Mouse (Mus musculus) 416B (cell line): ENCODE measurements around the gene Vmn1r40.

Experiments used
- DNase-seq: peaks from one replicate; pipeline ENCODE4 v3.0.0; 2011; ENCODE audit warnings: low read depth

The Vmn1r40 gene

GRCm38 (mm10) chr6:89707240-89707639, at the start of gene Vmn1r40:
Vmn1r40 (plus strand) TSS chr6:89707540.
- no peak for DNase-seq

GRCm38 (mm10) chr6:89658342-89658741, 49.0 kb upstream of the Vmn1r40 start:
- DNase-seq, result no peak

GRCm38 (mm10) chr6:89658931-89659330, 48.4 kb upstream of the Vmn1r40 start:
- DNase-seq, result no peak

GRCm38 (mm10) chr6:89659692-89660423, 47.5 kb upstream of the Vmn1r40 start:
- peak; percentile 63 for DNase-seq

- no peak for DNase-seq
These were observed 46.9 kb upstream of the Vmn1r40 start for GRCm38 (mm10) chr6:89660490-89660889.

- no peak for DNase-seq
These were observed 44.8 kb upstream of the Vmn1r40 start for GRCm38 (mm10) chr6:89662521-89662920.

GRCm38 (mm10) chr6:89665155-89665554, 42.2 kb upstream of the Vmn1r40 start:
- no peak for DNase-seq

- no peak for DNase-seq
These were observed 41.7 kb upstream of the Vmn1r40 start for GRCm38 (mm10) chr6:89665667-89666066.

GRCm38 (mm10) chr6:89666976-89667375, 40.4 kb upstream of the Vmn1r40 start:
- DNase-seq, result no peak

GRCm38 (mm10) chr6:89669556-89669955, 37.8 kb upstream of the Vmn1r40 start:
- DNase-seq, result no peak

GRCm38 (mm10) chr6:89671431-89671830, 35.9 kb upstream of the Vmn1r40 start:
- DNase-seq, result no peak

GRCm38 (mm10) chr6:89672641-89673040, 34.7 kb upstream of the Vmn1r40 start:
- no peak for DNase-seq

- DNase-seq, result no peak
These were observed 34.1 kb upstream of the Vmn1r40 start for GRCm38 (mm10) chr6:89673135-89673780.

- DNase-seq, result no peak
These were observed 28.8 kb upstream of the Vmn1r40 start for GRCm38 (mm10) chr6:89678522-89678921.

- peak; percentile 66 for DNase-seq
These were observed 28.0 kb upstream of the Vmn1r40 start for GRCm38 (mm10) chr6:89679291-89679835.

GRCm38 (mm10) chr6:89680155-89680554, 27.2 kb upstream of the Vmn1r40 start:
- peak; percentile 76 for DNase-seq

GRCm38 (mm10) chr6:89684231-89684630, 23.1 kb upstream of the Vmn1r40 start:
- DNase-seq, result peak; percentile 36

GRCm38 (mm10) chr6:89687100-89687499, 20.2 kb upstream of the Vmn1r40 start:
- no peak for DNase-seq

- no peak for DNase-seq
These were observed 716 bp upstream of the Vmn1r40 start for GRCm38 (mm10) chr6:89706624-89707023.

GRCm38 (mm10) chr6:89718051-89718450, 10.7 kb downstream of the Vmn1r40 start:
- DNase-seq, result no peak

- no peak for DNase-seq
These were observed 33.1 kb downstream of the Vmn1r40 start, which contains the start of gene Vmn1r41 for GRCm38 (mm10) chr6:89740466-89740865. Vmn1r41 (plus strand) TSS chr6:89740766.

GRCm38 (mm10) chr6:89742811-89743210, 35.5 kb downstream of the Vmn1r40 start:
- DNase-seq, result no peak
